Mouse (Mus musculus) bone marrow, adult 2 months (tissue): Measurements from ENCODE around the gene Zfp524. TPM values are rescaled to one million over a fixed set of nuclear protein-coding genes. Genes with fewer than 3 reads are reported as not detected.

Experiments used
- H3K27ac ChIP-seq: fragments of 200-500 bp; 2 replicates; pipeline ENCODE4 v1.5.1; 2012; ENCODE audit warnings: low read depth, mild to moderate bottlenecking, control low read depth, inconsistent platforms, low read length; ENCODE audit not compliant: control insufficient read depth, poor library complexity, insufficient read depth
- H3K4me1 ChIP-seq: fragments of 200-500 bp; 2 replicates; pipeline ENCODE4 v1.6.1; 2011; ENCODE audit warnings: low read length; ENCODE audit not compliant: control insufficient read depth, insufficient read depth
- H3K4me3 ChIP-seq: fragments of 200-500 bp; replicated peaks from 2 replicates; pipeline ENCODE3; 2011; ENCODE audit warnings: mild to moderate bottlenecking, low read depth, low read length, control low read depth; ENCODE audit not compliant: control insufficient read depth
- CTCF ChIP-seq: fragments of 200-500 bp; IDR thresholded peaks from 2 replicates; pipeline ENCODE4 v1.5.1; 2011; ENCODE audit warnings: low read length, control low read depth; ENCODE audit not compliant: control insufficient read depth, insufficient read depth
- POLR2A ChIP-seq: fragments of 200-500 bp; IDR thresholded peaks from 2 replicates; pipeline ENCODE4 v1.6.1; 2011; ENCODE audit warnings: low read depth, mild to moderate bottlenecking, control low read depth, low read length, borderline replicate concordance; ENCODE audit not compliant: control insufficient read depth
- WGBS: fragments of 180-500 bp; shearing (Covaris S2); methylation state at CpG from one replicate; pipeline ENCODE4 v1.1.7; 2018; 5-methylcytosine and 5-hydroxymethylcytosine counted together
- polyA plus RNA-seq: library from polyadenylated mRNA; stranded (reverse); fragments of >200 nt; gene quantifications from 2 replicates; pipeline ENCODE4 v1.2.4, GENCODE M21; 2011; ENCODE audit warnings: low replicate concordance; ENCODE audit not compliant: missing spikeins, insufficient read depth, insufficient read length

The Zfp524 gene
- polyA plus RNA-seq, 1 experiment, result 12.6 TPM

GRCm38 (mm10) chr7:5020000-5020681 lies 5.9 kb downstream of the Zfp524 start, which contains the start of the genes Zfp865 and Ccdc106:
Gene Zfp865 (plus strand): TSS chr7:5020376.
Gene Ccdc106 (plus strand): TSS chr7:5020553.
- Histone ChIP-seq H3K4me3 (peak within 1 kb of the TSS; percentile 73), H3K4me1 (no peaks in the 10 kb centered on the region; the same call in 1 of the 2 replicates), H3K27ac (peak within 1 kb of the TSS; percentile 88)
- under 1% methylated on average over 49 of the region's 49 CpGs for WGBS
- TF ChIP-seq POLR2A (peak; percentile 82; the same call in 1 of the 2 replicates), CTCF (no peak)

DNA sequence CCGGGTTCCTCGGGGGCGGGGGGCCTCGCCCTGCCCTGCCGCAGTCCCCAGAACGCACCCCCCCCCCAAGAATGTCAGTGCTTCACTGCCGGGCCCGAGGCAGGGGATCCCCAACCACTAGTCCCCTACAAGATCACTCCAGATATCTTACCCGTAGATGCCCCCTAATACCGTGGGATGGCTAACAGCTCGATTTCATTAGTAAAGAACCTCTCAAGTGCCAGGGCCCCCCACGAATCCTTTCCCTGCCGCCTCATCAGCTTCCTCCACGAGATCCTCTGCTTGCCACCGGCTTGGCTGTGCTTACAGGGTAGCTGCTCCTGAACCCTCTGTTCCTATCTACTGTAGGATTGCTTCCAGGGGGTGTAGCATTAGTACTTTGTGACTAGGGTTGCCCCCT lies 6.5 kb downstream of the Zfp524 start:
- peak overlapping the region; percentile 88 for H3K27ac ChIP-seq
- H3K4me3 ChIP-seq, result peak overlapping the region; percentile 73
- no peak for TF ChIP-seq POLR2A
- no peak for TF ChIP-seq CTCF
- WGBS, result 1% methylated on average over 15 of the region's 15 CpGs
- H3K4me1 ChIP-seq, result no peaks in the 10 kb centered on the region; the same call in 1 of the 2 replicates

GRCm38 (mm10) chr7:5021197-5021596 lies 7.0 kb downstream of the Zfp524 start:
- TF ChIP-seq CTCF (no peak), POLR2A (no peak)
- no peak overlapping the region for H3K4me3 ChIP-seq
- no peaks in the 10 kb centered on the region for H3K4me1 ChIP-seq
- no peak overlapping the region for H3K27ac ChIP-seq
- WGBS, result 46% methylated on average over 5 of the region's 5 CpGs

- no peaks in the 10 kb centered on the region for H3K4me1 ChIP-seq
- H3K4me3 ChIP-seq, result no peak overlapping the region
- 97% methylated on average over 22 of the region's 22 CpGs for WGBS
- no peak overlapping the region for H3K27ac ChIP-seq
- TF ChIP-seq POLR2A, result no peak
- TF ChIP-seq CTCF, result no peak
Measured at GRCm38 (mm10) chr7:5029543-5029942, 15.3 kb downstream of the Zfp524 start.

- WGBS, result 94% methylated on average over 21 of the region's 21 CpGs
- Histone ChIP-seq H3K4me1 (no peaks in the 10 kb centered on the region), H3K4me3 (no peak overlapping the region), H3K27ac (no peak overlapping the region)
- TF ChIP-seq POLR2A (no peak), CTCF (no peak)
Measured at GRCm38 (mm10) chr7:5029946-5030345, 15.7 kb downstream of the Zfp524 start.

GRCm38 (mm10) chr7:5030554-5031275 lies 16.5 kb downstream of the Zfp524 start:
- TF ChIP-seq POLR2A (no peak), CTCF (no peak)
- no peak overlapping the region for H3K27ac ChIP-seq
- H3K4me1 ChIP-seq, result no peaks in the 10 kb centered on the region
- no peak overlapping the region for H3K4me3 ChIP-seq
- 95% methylated on average over 63 of the region's 63 CpGs for WGBS

GRCm38 (mm10) chr7:5031496-5031895 lies 17.3 kb downstream of the Zfp524 start:
- Histone ChIP-seq H3K4me3 (no peak overlapping the region), H3K4me1 (no peaks in the 10 kb centered on the region; the same call in 1 of the 2 replicates), H3K27ac (no peak overlapping the region)
- TF ChIP-seq CTCF (no peak), POLR2A (no peak)
- WGBS, result 96% methylated on average over 46 of the region's 46 CpGs

GRCm38 (mm10) chr7:5033818-5034217 lies 19.6 kb downstream of the Zfp524 start, which contains the start of gene 4632433K11Rik:
Gene 4632433K11Rik (plus strand): TSS chr7:5034118.
- Histone ChIP-seq H3K4me3 (no peak within 1 kb of the TSS), H3K27ac (no peak within 1 kb of the TSS), H3K4me1 (no peaks in the 10 kb centered on the region; the same call in 1 of the 2 replicates)
- 75% methylated on average over 3 of the region's 3 CpGs for WGBS
- TF ChIP-seq POLR2A (no peak), CTCF (no peak)
